Comparison of ENCODE assay signal across 16 mouse cellular contexts in the genomic region with DNA sequence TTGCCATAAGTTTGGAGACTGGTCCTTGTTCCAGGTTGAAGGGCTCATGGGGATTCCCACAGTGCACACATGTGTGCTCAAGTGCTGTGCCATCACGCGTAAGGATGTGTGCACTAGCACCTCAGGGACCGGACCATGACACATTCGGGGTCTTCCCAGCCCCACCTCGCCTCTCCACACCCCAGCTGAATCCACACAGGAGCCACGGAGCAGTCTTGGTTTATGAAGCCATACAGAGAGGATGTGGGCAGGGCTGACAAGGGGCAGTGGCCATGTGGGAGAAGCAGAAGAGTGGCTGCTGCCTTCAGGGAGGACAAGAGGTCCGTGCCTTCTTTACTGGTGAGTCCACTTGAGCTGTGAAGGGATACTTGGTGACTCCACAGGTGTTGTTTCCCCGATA. TPM values are rescaled to one million over a fixed set of nuclear protein-coding genes. Genes with fewer than 3 reads are reported as not detected.
"Had no signal": no experiment of that assay in that cellular context is flagged by ENCODE, and none has a peak within 500 bp of the region (broad histone marks: within the 10 kb centered on the region; RNA-seq: fewer than 3 reads in every experiment).

No protein-coding gene starts in this region.

- H3K27me3 ChIP-seq: limb, embryonic 12.5 days; liver, embryonic 13.5 days; lung, embryonic 15.5 days; midbrain, embryonic 15.5 days; neural tube, embryonic 13.5 days; stomach, embryonic 15.5 days had no signal

- H3K4me3 ChIP-seq: liver, embryonic 13.5 days; lung, embryonic 15.5 days; megakaryocyte, embryonic 14.5 days; stomach, embryonic 15.5 days had no signal

- H3K9me3 ChIP-seq: limb, embryonic 12.5 days; liver, embryonic 13.5 days; lung, embryonic 15.5 days; megakaryocyte, embryonic 14.5 days; midbrain, embryonic 15.5 days; neural tube, embryonic 13.5 days; stomach, embryonic 15.5 days had no signal

- H3K27ac ChIP-seq: liver, embryonic 13.5 days; macrophage had no signal

- DNase-seq: layer of hippocampus, adult 9-11 months; liver; liver, embryonic 13.5 days; liver, postnatal 0 days; right cerebral cortex, postnatal 14 days; thymus, postnatal 36 days had no signal

- ATAC-seq: liver, postnatal 0 days; midbrain, embryonic 15.5 days had no signal

- H3K4me2 ChIP-seq: liver, embryonic 13.5 days; stomach, embryonic 15.5 days had no signal

- H3K9ac ChIP-seq: liver, embryonic 13.5 days; liver, postnatal 0 days; lung, embryonic 15.5 days; stomach, embryonic 15.5 days had no signal

RNA-seq across cellular contexts. Expression of a gene that starts 3.3 kb away (rescaled TPM):
- polyA plus RNA-seq: testis, adult 2 months had no signal

RNA-seq across cellular contexts. Expression of a gene that starts 17.7 kb away (rescaled TPM):
- total RNA-seq: left cerebral cortex, postnatal 36 days had no signal
- polyA plus RNA-seq: limb, embryonic 12.5 days; liver, embryonic 13.5 days; liver, postnatal 0 days; lung, embryonic 15.5 days; macrophage; midbrain, embryonic 11.5 days; midbrain, embryonic 15.5 days; stomach, embryonic 15.5 days had no signal
